ENCODE assay signal across 8 mouse cellular contexts in the genomic region with DNA sequence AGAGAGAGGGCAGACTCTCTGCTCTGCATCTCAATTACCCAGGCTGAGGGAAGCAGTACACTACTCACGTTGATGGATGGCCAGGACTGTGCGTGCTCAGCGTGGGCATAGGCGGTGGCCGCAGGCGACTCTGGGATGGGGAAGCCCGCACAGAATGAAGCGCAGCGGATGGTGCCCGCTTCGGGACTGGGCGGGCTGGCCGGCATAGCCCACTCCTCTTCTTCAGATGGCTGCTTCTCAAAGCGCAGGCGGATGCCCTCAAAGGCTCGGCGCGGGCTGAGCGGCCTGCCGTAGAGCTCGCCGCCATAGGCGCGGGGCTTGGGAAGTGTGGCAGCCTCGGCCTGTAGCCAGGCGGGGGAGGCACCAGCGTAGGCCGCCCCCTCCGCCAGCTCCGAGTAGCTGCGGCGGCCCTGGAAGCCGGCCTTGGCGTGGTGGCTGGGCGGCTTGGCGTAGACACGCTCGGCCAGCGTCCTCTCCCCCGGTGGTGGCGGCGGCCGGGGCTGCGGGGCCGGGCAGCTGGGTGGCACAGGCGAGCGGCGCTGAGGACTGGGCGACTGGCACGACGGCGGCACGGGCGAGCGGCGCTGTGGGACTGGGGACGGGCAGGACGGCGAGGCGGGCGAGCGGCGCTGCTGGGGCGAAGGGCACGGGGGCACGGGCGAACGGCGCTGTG. TPM values are rescaled to one million over a fixed set of nuclear protein-coding genes. Genes with fewer than 3 reads are reported as not detected.
A peak's percentile ranks its signal among the peaks of the same experiment; 100 is the strongest.
DNase-seq lines count a peak whose midpoint lies in the region; ATAC-seq and TF ChIP-seq lines count a peak whose summit lies in the region.

No protein-coding gene starts in this region.

- no peaks in the 10 kb centered on the region for H3K36me3 ChIP-seq in embryonic facial prominence, embryonic 11.5 days (replicated peaks; ENCODE audit: control insufficient read depth, insufficient read depth, low read depth, low read length)
- peaks cover 7% of the 10 kb centered on the region; the same call in 1 of the 2 replicates for H3K36me3 ChIP-seq in hindbrain, postnatal 0 days (ENCODE audit: insufficient read depth, low read length)
- peaks cover 5% of the 10 kb centered on the region; the same call in 1 of the 2 replicates for H3K36me3 ChIP-seq in midbrain, embryonic 10.5 days
- no peaks in the 10 kb centered on the region for H3K36me3 ChIP-seq in testis, adult 2 months (ENCODE audit: control insufficient read depth, insufficient read depth, low read length)

- peak; percentile 40 for ATAC-seq in embryonic facial prominence, embryonic 11.5 days (replicated peaks; ENCODE audit: insufficient number of reproducible peaks, low FRiP score, low TSS enrichment, low read depth)
- ATAC-seq in hindbrain, postnatal 0 days = peak; percentile 77

- TF ChIP-seq CTCF in hindbrain, postnatal 0 days (IDR thresholded peaks at IDR 0.05; ENCODE audit: low read depth) = no peak
- no peak for TF ChIP-seq CTCF in testis, adult 2 months (IDR thresholded peaks at IDR 0.05; ENCODE audit: control insufficient read depth, insufficient read depth, insufficient replicate concordance, low read depth, low read length)

- H3K4me3 ChIP-seq in embryonic facial prominence, embryonic 11.5 days (ENCODE audit: low read depth, low read length) = peak overlapping the region; percentile 35
- peak overlapping the region; percentile 30 for H3K4me3 ChIP-seq in hindbrain, postnatal 0 days (ENCODE audit: low read length)
- peak overlapping the region; percentile 63 for H3K4me3 ChIP-seq in midbrain, embryonic 10.5 days
- H3K4me3 ChIP-seq in testis, adult 2 months (ENCODE audit: control insufficient read depth, low read depth, low read length) = peak overlapping the region; percentile 72

- H3K4me1 ChIP-seq in embryonic facial prominence, embryonic 11.5 days (ENCODE audit: control insufficient read depth, insufficient read depth, low read length) = peaks cover 11% of the 10 kb centered on the region
- H3K4me1 ChIP-seq in hindbrain, postnatal 0 days (ENCODE audit: insufficient read depth, low read length) = peaks cover 11% of the 10 kb centered on the region; the same call in 1 of the 2 replicates
- peaks cover 46% of the 10 kb centered on the region for H3K4me1 ChIP-seq in midbrain, embryonic 10.5 days
- peaks cover 3% of the 10 kb centered on the region for H3K4me1 ChIP-seq in testis, adult 2 months (ENCODE audit: control insufficient read depth, insufficient read depth, low read length)

- peak; percentile 93 for DNase-seq in heart, adult 11 months
- DNase-seq in heart, adult 9 months (ENCODE audit: low spot score in 2 of 2) = no peak
- peak; percentile 42 for DNase-seq in ZHBTc4 (ENCODE audit: low read depth, low spot score)
- peak; percentile 43 for DNase-seq in embryonic facial prominence, embryonic 11.5 days (ENCODE audit: low spot score)
- peak; percentile 71 for DNase-seq in hindbrain, postnatal 0 days (ENCODE audit: low spot score)
- peak; percentile 53 for DNase-seq in midbrain, embryonic 10.5 days (ENCODE audit: low spot score)
- DNase-seq in thymus, adult 18-20 months = no peak

- peak overlapping the region; percentile 47 for H3K9ac ChIP-seq in embryonic facial prominence, embryonic 11.5 days (replicated peaks; ENCODE audit: low read length)
- peak overlapping the region; percentile 61 for H3K9ac ChIP-seq in hindbrain, postnatal 0 days (replicated peaks; ENCODE audit: low read length)

- H3K4me2 ChIP-seq in embryonic facial prominence, embryonic 11.5 days (ENCODE audit: low read depth, low read length) = peak overlapping the region; percentile 83
- H3K4me2 ChIP-seq in hindbrain, postnatal 0 days (ENCODE audit: low read depth, low read length) = peak overlapping the region; percentile 62

- no peak for TF ChIP-seq POLR2A in testis, adult 2 months (IDR thresholded peaks at IDR 0.05; ENCODE audit: control insufficient read depth, low read depth, low read length)

- H3K27ac ChIP-seq in embryonic facial prominence, embryonic 11.5 days (replicated peaks; ENCODE audit: low read depth, low read length) = no peak overlapping the region
- peak overlapping the region; percentile 74; the same call in 1 of the 2 replicates for H3K27ac ChIP-seq in hindbrain, postnatal 0 days
- peak overlapping the region; percentile 82 for H3K27ac ChIP-seq in midbrain, embryonic 10.5 days (replicated peaks)
- H3K27ac ChIP-seq in testis, adult 2 months (ENCODE audit: control insufficient read depth, insufficient read depth, low read depth, low read length) = no peak overlapping the region

- 9% methylated on average over 60 of the region's 69 CpGs for WGBS in embryonic facial prominence, embryonic 11.5 days
- 17% methylated on average over 59 of the region's 69 CpGs for WGBS in hindbrain, postnatal 0 days
- WGBS in midbrain, embryonic 10.5 days = 6% methylated on average over 68 of the region's 69 CpGs

- no peaks in the 10 kb centered on the region for H3K9me3 ChIP-seq in embryonic facial prominence, embryonic 11.5 days (replicated peaks; ENCODE audit: control insufficient read depth, low read length)
- H3K9me3 ChIP-seq in hindbrain, postnatal 0 days (ENCODE audit: low read length) = no peaks in the 10 kb centered on the region
- H3K9me3 ChIP-seq in midbrain, embryonic 10.5 days (replicated peaks) = no peaks in the 10 kb centered on the region

- peaks cover 19% of the 10 kb centered on the region for H3K27me3 ChIP-seq in embryonic facial prominence, embryonic 11.5 days (ENCODE audit: control insufficient read depth, insufficient read depth, low read length)
- no peaks in the 10 kb centered on the region for H3K27me3 ChIP-seq in hindbrain, postnatal 0 days (ENCODE audit: insufficient read depth, low read length)
- peaks cover 85% of the 10 kb centered on the region for H3K27me3 ChIP-seq in midbrain, embryonic 10.5 days (ENCODE audit: low read depth, poor library complexity, severe bottlenecking)
- no peaks in the 10 kb centered on the region for H3K27me3 ChIP-seq in testis, adult 2 months (ENCODE audit: control insufficient read depth, insufficient read depth, low read length)

RNA-seq across cellular contexts. Expression of a gene that starts 12.6 kb away (rescaled TPM):
- polyA plus RNA-seq in embryonic facial prominence, embryonic 11.5 days (2014; fragmentation: Nextera tagmentation; extraction: Ambion mirVana) = 3.3 and 4.8 TPM in 2 replicates
- 45.4 and 53.8 TPM in 2 replicates for total RNA-seq in hindbrain, postnatal 0 days (2014; rRNA removed)
- polyA plus RNA-seq in hindbrain, postnatal 0 days (2015; fragmentation: Nextera tagmentation; extraction: Ambion mirVana) = 9.6 and 10.1 TPM in 2 replicates
- polyA plus RNA-seq in midbrain, embryonic 10.5 days (2016; fragmentation: Nextera tagmentation; extraction: Ambion mirVana) = 4.3 and 4.9 TPM in 2 replicates
- polyA plus RNA-seq in testis, adult 2 months (2012; rRNA removed) = 2.4 and 2.7 TPM in 2 replicates

RNA-seq across cellular contexts. Expression of a gene that starts 23.6 kb away (rescaled TPM):
- not detected in 2 replicates for polyA plus RNA-seq in embryonic facial prominence, embryonic 11.5 days (2014; fragmentation: Nextera tagmentation; extraction: Ambion mirVana)
- total RNA-seq in hindbrain, postnatal 0 days (2014; rRNA removed) = 0.89 TPM in 1 of 2 replicates, not detected in the other
- 0.11 and 0.16 TPM in 2 replicates for polyA plus RNA-seq in hindbrain, postnatal 0 days (2015; fragmentation: Nextera tagmentation; extraction: Ambion mirVana)
- polyA plus RNA-seq in midbrain, embryonic 10.5 days (2016; fragmentation: Nextera tagmentation; extraction: Ambion mirVana) = 0.10 and 0.25 TPM in 2 replicates
- 0.14 and 0.22 TPM in 2 replicates for polyA plus RNA-seq in testis, adult 2 months (2012; rRNA removed)

RNA-seq across cellular contexts. Expression of a gene that starts 49.0 kb away (rescaled TPM):
- 98.7 and 103 TPM in 2 replicates for polyA plus RNA-seq in embryonic facial prominence, embryonic 11.5 days (2014; fragmentation: Nextera tagmentation; extraction: Ambion mirVana)
- 97.9 and 100 TPM in 2 replicates for total RNA-seq in hindbrain, postnatal 0 days (2014; rRNA removed)
- polyA plus RNA-seq in hindbrain, postnatal 0 days (2015; fragmentation: Nextera tagmentation; extraction: Ambion mirVana) = 26.1 and 26.9 TPM in 2 replicates
- polyA plus RNA-seq in midbrain, embryonic 10.5 days (2016; fragmentation: Nextera tagmentation; extraction: Ambion mirVana) = 82.9 and 95.7 TPM in 2 replicates
- 37.5 and 40.3 TPM in 2 replicates for polyA plus RNA-seq in testis, adult 2 months (2012; rRNA removed)

Comparison
In these comparisons a context has a peak if more than half of its experiments do, and no peak if none do; other contexts are left out.
1. DNase-seq: peak in heart, adult 11 months (single experiment), ZHBTc4 (single experiment), embryonic facial prominence, embryonic 11.5 days (single experiment), hindbrain, postnatal 0 days (single experiment) and midbrain, embryonic 10.5 days (single experiment); none in heart, adult 9 months (0 of 2) and thymus, adult 18-20 months (0 of 2).
2. H3K27ac ChIP-seq: peak in hindbrain, postnatal 0 days (single experiment) and midbrain, embryonic 10.5 days (single experiment); none in embryonic facial prominence, embryonic 11.5 days (single experiment) and testis, adult 2 months (single experiment).
3. Peak in every context shown above with its lines, with median percentiles within 50 percentile points of each other: H3K4me3 ChIP-seq.